Comparison of ENCODE assay signal across 15 mouse cellular contexts in genomic region chr2:68196245-68196644, GRCm38 (mm10).
"Had no signal": no experiment of that assay in that cellular context is flagged by ENCODE, and none has a peak within 500 bp of the region (broad histone marks: within the 10 kb centered on the region; RNA-seq: fewer than 3 reads in every experiment).

No protein-coding gene starts in this region.

- ATAC-seq: intestine, embryonic 16.5 days; liver, postnatal 0 days; midbrain, embryonic 16.5 days had no signal

- H3K4me3 ChIP-seq: left cerebral cortex, adult 2 months; liver, embryonic 13.5 days; lung, embryonic 15.5 days; megakaryocyte, embryonic 14.5 days; stomach, embryonic 15.5 days had no signal

- H3K36me3 ChIP-seq: liver, embryonic 13.5 days; lung, embryonic 15.5 days; stomach, embryonic 15.5 days had no signal

- DNase-seq: kidney, adult 9 months; liver; liver, embryonic 13.5 days; liver, postnatal 0 days; lung, postnatal 14 days; thymus, adult 2 months; thymus, postnatal 25 days had no signal

- H3K4me2 ChIP-seq: liver, embryonic 13.5 days; lung, embryonic 15.5 days; midbrain, embryonic 11.5 days; stomach, embryonic 15.5 days had no signal

- H3K4me1 ChIP-seq: liver, embryonic 13.5 days; lung, embryonic 15.5 days; megakaryocyte, embryonic 14.5 days; stomach, embryonic 15.5 days had no signal

- H3K9me3 ChIP-seq: liver, embryonic 13.5 days; lung, embryonic 15.5 days; stomach, embryonic 15.5 days had no signal

- H3K27me3 ChIP-seq: liver, embryonic 13.5 days; lung, embryonic 15.5 days; megakaryocyte, embryonic 14.5 days; stomach, embryonic 15.5 days had no signal

- H3K9ac ChIP-seq: liver, embryonic 13.5 days; liver, postnatal 0 days; lung, embryonic 15.5 days; stomach, embryonic 15.5 days had no signal

- H3K27ac ChIP-seq: left cerebral cortex, adult 2 months; liver, embryonic 13.5 days; lung, embryonic 15.5 days; macrophage; stomach, embryonic 15.5 days had no signal
